Mouse (Mus musculus) spleen, adult 10 weeks (tissue): Measurements from ENCODE around the gene Itm2b. TPM values are rescaled to one million over a fixed set of nuclear protein-coding genes. Genes with fewer than 3 reads are reported as not detected.

Source experiments
- polyA plus RNA-seq: library from polyadenylated mRNA; stranded (reverse); fragments of 350-450 nt; fragmentation: Illumina TruSeq; extraction: RNeasy Lipid Tissue Mini Kit (QIAGEN cat#74804); gene quantifications from one replicate; pipeline ENCODE4 v1.2.3, GENCODE M21; 2015; ENCODE audit warnings: low replicate concordance; ENCODE audit not compliant: insufficient read depth

Itm2b gene
- polyA plus RNA-seq = 1,128 TPM

DNA sequence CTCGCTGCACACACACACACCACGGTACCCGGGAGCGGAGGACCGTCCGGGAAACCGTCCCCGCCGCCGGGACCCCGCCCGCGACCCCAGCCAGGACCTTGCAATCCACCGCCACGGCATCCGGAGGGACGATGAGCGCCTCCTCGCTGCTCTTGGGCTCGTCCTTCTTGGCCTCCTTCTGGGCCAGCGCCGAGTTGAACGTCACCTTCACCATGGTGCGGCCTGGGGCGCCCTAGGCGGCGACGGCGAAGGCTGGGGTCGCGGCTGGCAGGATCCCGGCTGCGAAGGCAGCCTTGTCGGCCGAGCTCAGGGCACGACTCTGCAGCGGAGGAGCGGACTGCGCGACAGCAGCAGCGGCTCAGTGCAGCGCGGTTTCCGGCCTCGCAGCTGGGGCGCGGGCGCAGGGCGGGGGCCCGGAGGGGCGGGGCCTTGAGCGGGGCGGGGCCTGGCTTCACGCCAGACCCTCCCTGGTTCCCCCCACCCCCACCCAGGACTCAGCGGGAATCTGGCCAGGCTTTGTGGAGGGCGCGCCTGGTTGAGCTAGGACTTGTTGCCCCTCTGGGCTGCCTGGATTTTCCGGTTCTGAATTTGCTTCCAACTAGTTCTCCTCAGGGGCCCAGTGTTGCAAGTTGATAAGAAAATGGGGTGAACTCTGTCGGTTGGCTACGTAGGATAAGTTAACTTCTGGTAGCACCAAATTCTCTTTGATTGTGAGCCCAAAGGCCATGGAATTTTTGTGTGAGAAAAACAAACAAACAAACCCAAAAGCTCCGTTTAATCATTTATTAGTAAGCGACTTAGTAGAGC, at the start of gene Itm2b:
Gene Itm2b, minus strand, starts transcription at position 377 of the 807 bp plus-strand sequence.

DNA sequence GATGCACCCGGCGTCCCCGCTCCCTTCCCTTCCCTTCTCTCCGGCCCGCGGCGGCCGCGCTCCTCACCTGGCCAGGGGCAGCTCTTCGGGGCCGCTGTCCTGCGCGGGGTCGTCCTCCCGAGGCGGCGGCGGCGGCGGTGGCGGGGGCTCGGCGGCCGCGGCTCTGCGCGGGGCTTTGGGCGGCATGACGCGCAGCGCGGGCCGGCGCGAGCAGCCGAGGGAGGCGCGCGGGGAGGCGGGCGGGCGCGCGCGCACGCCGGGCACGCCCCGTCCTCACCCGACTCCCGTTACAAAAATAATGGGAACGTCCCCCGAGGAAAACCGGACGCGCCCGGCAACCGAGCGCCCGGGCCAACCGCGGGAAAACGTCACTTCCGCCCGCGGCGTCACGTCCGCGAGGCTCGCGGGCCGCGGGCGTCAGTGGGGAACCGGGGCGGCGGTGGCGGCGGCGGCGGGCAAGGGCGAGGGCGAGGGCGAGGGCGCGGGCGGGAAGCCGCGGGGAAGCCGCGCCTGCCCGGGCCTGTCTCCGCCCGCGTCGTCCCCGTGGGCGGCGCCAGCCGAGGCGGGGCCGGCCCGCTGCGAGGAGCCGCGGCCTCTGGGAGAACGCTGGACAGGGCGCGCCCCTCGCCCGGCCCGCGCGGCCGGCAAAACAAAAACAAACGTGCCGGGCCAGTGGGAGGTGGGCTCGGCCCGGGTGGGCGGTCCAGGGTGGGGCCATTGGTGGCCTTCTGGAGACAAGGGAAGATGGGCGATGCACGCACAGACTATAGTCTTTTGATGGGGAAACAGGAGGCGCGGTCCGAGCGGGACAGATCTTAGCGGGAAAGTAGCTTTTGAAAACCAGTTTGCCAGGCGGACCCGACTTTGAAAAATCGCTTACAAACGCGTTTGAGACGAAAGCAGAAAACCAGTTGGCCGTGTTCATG, 59.4 kb downstream of the Itm2b start, which contains the start of gene Rb1:
Gene Rb1, minus strand, starts transcription at position 367 of the 926 bp plus-strand sequence.

Other genes starting within 250 kb of the Itm2b start
- gene Lpar6, start 147.4 kb downstream of the Itm2b start, polyA plus RNA-seq = 20.0 TPM
- gene Rb1, start 59.5 kb downstream of the Itm2b start, polyA plus RNA-seq = 81.4 TPM
- gene Med4, start 124.7 kb upstream of the Itm2b start, polyA plus RNA-seq = 58.6 TPM
- 73.1 TPM for gene Sucla2, start 140.0 kb upstream of the Itm2b start, polyA plus RNA-seq
- 11.0 TPM for gene Nudt15, start 163.0 kb upstream of the Itm2b start, polyA plus RNA-seq